Mouse (Mus musculus) embryonic stem cell, embryonic (primary cell): ENCODE results near the gene A930017K11Rik.

Experiments
- CTCF ChIA-PET, 4 experiments: fragments of 300-600 bp in 2 of 4; fragments of 350-600 bp in 2 of 4; sonication (Branson Sonifier 250); formaldehyde crosslinking; loops; one replicate each; lab custom pipeline; 2022; ENCODE audit warnings: inconsistent platforms in 2 of 4; lab: Charles Lee
- POLR2A ChIA-PET, 4 experiments: fragments of 300-600 bp in 2 of 4; fragments of 350-600 bp in 2 of 4; sonication (Branson Sonifier 250); formaldehyde crosslinking; loops; one replicate each; lab custom pipeline; 2022; ENCODE audit warnings: antibody characterized with exemption in 4 of 4, inconsistent platforms in 1 of 4; lab: Charles Lee

A930017K11Rik gene

GRCm38 (mm10) chr17:25967652-25968051 lies 15.3 kb upstream of the A930017K11Rik start:
- ChIA-PET CTCF (interaction anchor here in 1 of 4 experiments (0.5 kb wide), 1 partner anchor 74 kb away, joined by 4 read pairs; no protein-coding TSS in a partner anchor), POLR2A (interaction anchor here in 1 of 4 experiments (0.8 to 1.9 kb wide), 2 partner anchors 17 to 107 kb away, joined by 3 to 7 read pairs; partner anchors contain the start of gene Wdr90)

- CTCF ChIA-PET, result interaction anchor here in 3 of 4 experiments (0.6 to 1.4 kb wide), 4 partner anchors 45 to 1267 kb away, joined by 3 to 4 read pairs (median 3); no protein-coding TSS in a partner anchor
These were observed 11.9 kb upstream of the A930017K11Rik start for GRCm38 (mm10) chr17:25964271-25964670.

GRCm38 (mm10) chr17:25962413-25962905 lies 10.1 kb upstream of the A930017K11Rik start:
- ChIA-PET CTCF (interaction anchor here in 2 of 4 experiments (0.9 to 1.6 kb wide), 3 partner anchors 14 to 88 kb away, joined by 3 to 4 read pairs (median 3); no protein-coding TSS in a partner anchor), POLR2A (interaction anchor here in 2 of 4 experiments (0.7 to 2.9 kb wide), 5 partner anchors 10 to 29 kb away, joined by 3 to 11 read pairs (median 3); partner anchors contain the start of gene Capn15 (in 2 of the 2))

More at GRCm38 (mm10) chr17:25964271-25964670, 11.9 kb upstream of the A930017K11Rik start:
- POLR2A ChIA-PET, result interaction anchor here in 2 of 4 experiments (0.9 to 2.9 kb wide), 9 partner anchors 8 to 237 kb away, joined by 3 to 11 read pairs (median 3); partner anchors contain the start of genes Capn15 (in 1 of the 2), Chtf18 (in 1 of the 2) and Rpusd1 (in 1 of the 2)

GRCm38 (mm10) chr17:25961566-25961965 lies 9.2 kb upstream of the A930017K11Rik start:
- POLR2A ChIA-PET, result interaction anchor here in 2 of 4 experiments (1.2 to 1.6 kb wide), 4 partner anchors 10 to 29 kb away, joined by 3 to 4 read pairs (median 3); partner anchors contain the start of gene Capn15 (in 1 of the 2)
- CTCF ChIA-PET, result interaction anchor here in 2 of 4 experiments (0.6 to 1.6 kb wide), 3 partner anchors 13 to 67 kb away, joined by 3 to 4 read pairs (median 3); no protein-coding TSS in a partner anchor

GRCm38 (mm10) chr17:25959630-25960467 lies 7.5 kb upstream of the A930017K11Rik start:
- ChIA-PET CTCF (interaction anchor here in 1 of 4 experiments (0.7 kb wide), 1 partner anchor 50 kb away, joined by 3 read pairs; no protein-coding TSS in a partner anchor), POLR2A (interaction anchor here in 1 of 4 experiments (0.6 to 1.2 kb wide), 3 partner anchors 9 to 71 kb away, joined by 3 to 4 read pairs (median 3); no protein-coding TSS in a partner anchor)

GRCm38 (mm10) chr17:25958771-25959494 lies 6.6 kb upstream of the A930017K11Rik start:
- CTCF ChIA-PET, result interaction anchor here in 1 of 4 experiments (1.1 kb wide), 1 partner anchor 65 kb away, joined by 4 read pairs; no protein-coding TSS in a partner anchor
- POLR2A ChIA-PET, result interaction anchor here in 2 of 4 experiments (0.6 to 1.6 kb wide), 6 partner anchors 12 to 180 kb away, joined by 3 to 7 read pairs (median 3); partner anchors contain the start of gene Axin1 (in 1 of the 2)

GRCm38 (mm10) chr17:25957586-25958051 lies 5.3 kb upstream of the A930017K11Rik start:
- ChIA-PET CTCF (interaction anchor here in 1 of 4 experiments (1.1 kb wide), 1 partner anchor 64 kb away, joined by 4 read pairs; no protein-coding TSS in a partner anchor), POLR2A (interaction anchor here in 2 of 4 experiments (0.8 to 1.6 kb wide), 5 partner anchors 10 to 181 kb away, joined by 3 to 7 read pairs (median 3); partner anchors contain the start of genes Axin1 (in 1 of the 2), Capn15 (in 1 of the 2) and Stub1 (in 1 of the 2))

GRCm38 (mm10) chr17:25956631-25957030 lies 4.3 kb upstream of the A930017K11Rik start:
- ChIA-PET CTCF (no interaction called here), POLR2A (interaction anchor here in 1 of 4 experiments (1.1 kb wide), 1 partner anchor 124 kb away, joined by 3 read pairs; the partner anchor contains the start of gene Stub1)

- POLR2A ChIA-PET, result no interaction called here
- CTCF ChIA-PET, result interaction anchor here in 1 of 4 experiments (0.6 kb wide), 1 partner anchor 939 kb away, joined by 3 read pairs; no protein-coding TSS in a partner anchor
These were observed 3.8 kb upstream of the A930017K11Rik start for GRCm38 (mm10) chr17:25956201-25956600.

- POLR2A ChIA-PET, result no interaction called here
- CTCF ChIA-PET, result interaction anchor here in 1 of 4 experiments (0.6 kb wide), 2 partner anchors 381 to 940 kb away, joined by 3 to 23 read pairs; no protein-coding TSS in a partner anchor
These were observed 3.4 kb upstream of the A930017K11Rik start for GRCm38 (mm10) chr17:25955736-25956135.

GRCm38 (mm10) chr17:25954671-25955070 lies 2.3 kb upstream of the A930017K11Rik start:
- ChIA-PET POLR2A (interaction anchor here in 2 of 4 experiments (0.6 to 5.9 kb wide), 5 partner anchors 10 to 1060 kb away, joined by 3 to 27 read pairs (median 3); partner anchors contain the start of genes Eme2 (in 1 of the 2), Mrps34 (in 1 of the 2), Nhlrc4 (in 1 of the 2) and Pigq (in 1 of the 2)), CTCF (interaction anchor here in 2 of 4 experiments (0.6 to 1.4 kb wide), 2 partner anchors 57 to 86 kb away, joined by 3 to 5 read pairs; no protein-coding TSS in a partner anchor)

- CTCF ChIA-PET, result no interaction called here
- POLR2A ChIA-PET, result interaction anchor here in 3 of 4 experiments (0.7 to 5.9 kb wide), 4 partner anchors 11 to 160 kb away, joined by 3 to 27 read pairs (median 3); no protein-coding TSS in a partner anchor
These were observed 796 bp upstream of the A930017K11Rik start for GRCm38 (mm10) chr17:25953161-25953560.

- ChIA-PET CTCF (interaction anchor here (0.6 to 2.1 kb wide), 8 partner anchors 11 to 310 kb away, joined by 3 to 5 read pairs (median 4); no protein-coding TSS in a partner anchor), POLR2A (interaction anchor here in 3 of 4 experiments (0.6 to 5.9 kb wide), 15 partner anchors 9 to 150 kb away, joined by 3 to 27 read pairs (median 4); partner anchors contain the start of gene Stub1 (in 1 of the 3))
These were observed 1.1 kb downstream of the A930017K11Rik start for GRCm38 (mm10) chr17:25951225-25951802.

- ChIA-PET POLR2A (interaction anchor here in 2 of 4 experiments (0.6 to 5.9 kb wide), 12 partner anchors 8 to 150 kb away, joined by 3 to 27 read pairs (median 4); no protein-coding TSS in a partner anchor), CTCF (interaction anchor here in 3 of 4 experiments (0.6 to 2.1 kb wide), 6 partner anchors 10 to 311 kb away, joined by 3 to 5 read pairs (median 4); no protein-coding TSS in a partner anchor)
These were observed 1.7 kb downstream of the A930017K11Rik start for GRCm38 (mm10) chr17:25950706-25951105.

GRCm38 (mm10) chr17:25949981-25950380 lies 2.4 kb downstream of the A930017K11Rik start:
- ChIA-PET CTCF (interaction anchor here in 2 of 4 experiments (1.2 to 2.1 kb wide), 2 partner anchors 56 kb away, joined by 3 to 4 read pairs; no protein-coding TSS in a partner anchor), POLR2A (interaction anchor here in 2 of 4 experiments (0.9 to 5.9 kb wide), 7 partner anchors 8 to 75 kb away, joined by 3 to 27 read pairs (median 4); partner anchors contain the start of gene Mettl26 (in 1 of the 2))
